Mouse (Mus musculus): ENCODE data around the gene Mlh3.

Gene Mlh3

DNA sequence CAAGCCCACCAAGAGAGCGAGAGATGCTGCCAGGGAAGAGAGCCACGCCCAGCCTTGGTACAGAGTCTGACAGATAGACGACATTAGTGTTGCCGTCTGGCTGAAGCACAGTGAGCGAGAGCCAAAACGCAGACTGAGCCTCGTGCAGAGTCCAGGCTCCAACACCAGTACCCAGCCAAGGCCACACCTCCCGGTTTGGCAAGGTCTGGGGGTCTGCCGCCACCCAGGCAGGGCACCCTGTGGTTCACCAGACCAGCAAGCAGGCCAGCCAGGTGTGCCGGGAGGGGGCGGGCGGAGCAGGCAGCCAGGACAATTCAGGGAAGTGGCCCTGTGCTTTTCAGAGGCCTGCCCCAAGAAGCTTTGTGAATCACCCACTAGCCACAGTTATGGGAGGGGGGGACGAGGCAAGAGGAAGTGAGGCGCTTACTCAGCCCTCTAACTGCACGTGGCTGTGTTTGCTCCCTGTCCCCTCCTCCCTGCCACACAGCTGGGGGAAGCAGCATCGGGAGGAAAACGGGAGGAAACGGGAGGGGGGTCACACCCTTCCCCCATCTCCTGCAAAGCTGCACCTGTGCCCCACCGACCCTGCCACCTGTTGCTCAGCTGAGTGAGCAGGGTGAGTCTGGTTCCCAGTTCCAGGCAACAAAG, 77.8 kb downstream of the Mlh3 start:
- peak; percentile 57 for DNase-seq (ENCODE audit: low read depth)

DNA sequence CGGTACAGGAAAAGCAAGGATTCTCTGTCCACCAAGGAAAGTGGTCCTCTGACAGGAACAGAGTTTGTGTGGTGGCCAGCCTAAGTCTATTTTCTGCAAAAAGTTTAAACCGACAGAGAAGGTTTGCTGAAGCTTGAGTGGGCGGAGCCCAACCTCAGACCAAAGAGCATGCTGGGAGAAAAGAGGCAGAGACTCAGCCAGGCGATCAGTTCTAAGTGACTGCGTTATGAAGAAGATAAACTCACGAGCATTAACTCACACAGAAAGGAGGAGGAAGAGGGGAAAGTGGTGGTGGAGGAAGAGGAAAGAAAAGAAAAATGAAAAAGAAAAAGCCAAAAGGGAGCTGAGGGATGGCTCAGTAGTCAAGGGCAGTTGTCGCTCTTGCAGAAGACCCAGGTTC, 80.1 kb downstream of the Mlh3 start:
- DNase-seq (ENCODE audit: low read depth) = no peak

DNA sequence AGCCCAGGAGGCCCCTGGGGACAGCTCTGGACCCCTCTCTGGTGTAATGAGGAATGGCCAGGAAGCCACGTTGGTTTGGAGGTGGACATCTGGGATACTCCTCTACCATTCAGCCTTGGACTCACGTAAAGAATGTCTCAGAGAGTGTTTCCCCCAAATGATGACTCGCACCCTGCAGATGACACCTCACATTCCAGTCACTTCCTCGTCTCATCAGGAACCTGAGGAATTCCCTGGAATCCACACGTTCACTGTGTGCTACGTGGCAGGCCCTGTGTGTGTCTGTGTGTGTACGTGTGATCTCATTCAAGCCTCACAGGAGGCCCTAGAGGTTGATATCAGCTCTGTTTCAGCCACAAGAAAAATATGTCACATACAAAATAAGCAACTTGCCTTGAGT, 84.0 kb downstream of the Mlh3 start:
- DNase-seq (ENCODE audit: low read depth) = no peak

GRCm38 (mm10) chr12:85185810-85186209, 84.6 kb downstream of the Mlh3 start:
- DNase-seq (ENCODE audit: low read depth) = no peak

Data from fibroblast of lung, adult 2 months (primary cell).